Mouse (Mus musculus) adrenal gland, adult 8-10 months (tissue): Measurements from ENCODE around the gene Asf1a. TPM values are rescaled to one million over a fixed set of nuclear protein-coding genes. Genes with fewer than 3 reads are reported as not detected.
"Not testable (repeated sequence)": the region's sequence is repeated elsewhere in the genome, so short reads cannot be mapped to it uniquely, and the experiment has no call there.

Experiments
- DNase-seq: peaks from one replicate; pipeline ENCODE4 v3.0.0; 2022
- total RNA-seq, 4 experiments: library from RNA; stranded (reverse); gene quantifications; 2 replicates each; pipeline ENCODE4 v1.2.4; 2022

The Asf1a gene
- total RNA-seq, result 10 to 100 TPM; 27.7 to 33.4 (median 31.0) TPM

GRCm38 (mm10) chr10:53596677-53597120 lies at the start of gene Asf1a:
Gene Asf1a, plus strand, starts transcription at chr10:53596757.
- DNase-seq, result peak; percentile 97

- no peak for DNase-seq
Measured at GRCm38 (mm10) chr10:53562001-53562400, 34.6 kb upstream of the Asf1a start.

GRCm38 (mm10) chr10:53565538-53565937 lies 31.0 kb upstream of the Asf1a start:
- DNase-seq, result no peak

GRCm38 (mm10) chr10:53568531-53568930 lies 28.0 kb upstream of the Asf1a start:
- DNase-seq, result no peak

GRCm38 (mm10) chr10:53580137-53580536 lies 16.4 kb upstream of the Asf1a start:
- DNase-seq, result no peak

GRCm38 (mm10) chr10:53580621-53581081 lies 15.9 kb upstream of the Asf1a start:
- DNase-seq, result peak; percentile 35

GRCm38 (mm10) chr10:53581087-53581486 lies 15.5 kb upstream of the Asf1a start:
- no peak for DNase-seq

GRCm38 (mm10) chr10:53585777-53586176 lies 10.8 kb upstream of the Asf1a start:
- no peak for DNase-seq

GRCm38 (mm10) chr10:53595744-53596676 lies 547 bp upstream of the Asf1a start:
- peak; percentile 72 for DNase-seq

GRCm38 (mm10) chr10:53597121-53597881 lies 744 bp downstream of the Asf1a start:
- DNase-seq, result no peak

GRCm38 (mm10) chr10:53598821-53599220 lies 2.3 kb downstream of the Asf1a start:
- no peak for DNase-seq

- DNase-seq, result no peak
Measured at GRCm38 (mm10) chr10:53605328-53605727, 8.8 kb downstream of the Asf1a start.

GRCm38 (mm10) chr10:53608274-53608673 lies 11.7 kb downstream of the Asf1a start:
- DNase-seq, result no peak

GRCm38 (mm10) chr10:53612172-53612571 lies 15.6 kb downstream of the Asf1a start:
- no peak for DNase-seq

- no peak for DNase-seq
Measured at GRCm38 (mm10) chr10:53613955-53614354, 17.4 kb downstream of the Asf1a start.

GRCm38 (mm10) chr10:53615850-53616616 lies 19.5 kb downstream of the Asf1a start:
- no peak for DNase-seq

- DNase-seq, result peak; percentile 85
Measured at GRCm38 (mm10) chr10:53629247-53629917, 32.8 kb downstream of the Asf1a start.

GRCm38 (mm10) chr10:53629918-53630250 lies 33.3 kb downstream of the Asf1a start:
- peak; percentile 97 for DNase-seq

GRCm38 (mm10) chr10:53630339-53630738 lies 33.8 kb downstream of the Asf1a start, which contains the start of gene Mcm9:
Gene Mcm9, minus strand, starts transcription at chr10:53630439.
- DNase-seq, result not testable (repeated sequence)

- DNase-seq, result no peak
Measured at GRCm38 (mm10) chr10:53634160-53634559, 37.6 kb downstream of the Asf1a start.

- DNase-seq, result no peak
Measured at GRCm38 (mm10) chr10:53635246-53635971, 38.9 kb downstream of the Asf1a start.
